Mouse (Mus musculus) T-helper 17 cell (primary cell): ENCODE results near the gene Zfp593.

Experiments used
- in situ Hi-C, 2 experiments: fragments of 300-600 bp; cut with MboI, MseI; formaldehyde crosslinking; loops; 1 replicate in 1 of 2; 2 replicates in 1 of 2; pipeline ENCODE4 v1.15.1; 2025; ENCODE audit warnings: high pct_unique_total_duplicates in 2 of 2

The Zfp593 gene

GRCm38 (mm10) chr4:134237582-134238278 lies 7.7 kb downstream of the Zfp593 start:
- in situ Hi-C loops = no loop called here

GRCm38 (mm10) chr4:134234876-134235275 lies 10.5 kb downstream of the Zfp593 start:
- in situ Hi-C loops = loop anchor here in 1 of 2 experiments (5.0 kb wide), 1 partner anchor 38 kb away; no protein-coding TSS in a partner anchor

- in situ Hi-C loops = loop anchor here in 1 of 2 experiments (5.0 kb wide), 1 partner anchor 33 kb away; no protein-coding TSS in a partner anchor
These were observed 15.0 kb downstream of the Zfp593 start for GRCm38 (mm10) chr4:134230431-134230830.

GRCm38 (mm10) chr4:134227194-134227593 lies 18.2 kb downstream of the Zfp593 start, which contains the start of gene Catsper4:
Gene Catsper4, minus strand, starts transcription at chr4:134227383.
- in situ Hi-C loops = no loop called here

GRCm38 (mm10) chr4:134222793-134223600 lies 22.4 kb downstream of the Zfp593 start:
- in situ Hi-C loops = no loop called here

GRCm38 (mm10) chr4:134206488-134207053 lies 38.8 kb downstream of the Zfp593 start:
- in situ Hi-C loops = no loop called here

- in situ Hi-C loops = no loop called here
These were observed 42.0 kb downstream of the Zfp593 start for GRCm38 (mm10) chr4:134203340-134203896.

GRCm38 (mm10) chr4:134202904-134203303 lies 42.5 kb downstream of the Zfp593 start, which contains the start of gene Gm7534:
Gene Gm7534, minus strand, starts transcription at chr4:134203004.
- in situ Hi-C loops = no loop called here

- in situ Hi-C loops = loop anchor here (5.0 kb wide), 2 partner anchors 33 to 93 kb away; no protein-coding TSS in a partner anchor
These were observed 46.0 kb downstream of the Zfp593 start for GRCm38 (mm10) chr4:134199371-134199770.
